23 mouse cellular contexts compared by ENCODE assay signal in the genomic region with DNA sequence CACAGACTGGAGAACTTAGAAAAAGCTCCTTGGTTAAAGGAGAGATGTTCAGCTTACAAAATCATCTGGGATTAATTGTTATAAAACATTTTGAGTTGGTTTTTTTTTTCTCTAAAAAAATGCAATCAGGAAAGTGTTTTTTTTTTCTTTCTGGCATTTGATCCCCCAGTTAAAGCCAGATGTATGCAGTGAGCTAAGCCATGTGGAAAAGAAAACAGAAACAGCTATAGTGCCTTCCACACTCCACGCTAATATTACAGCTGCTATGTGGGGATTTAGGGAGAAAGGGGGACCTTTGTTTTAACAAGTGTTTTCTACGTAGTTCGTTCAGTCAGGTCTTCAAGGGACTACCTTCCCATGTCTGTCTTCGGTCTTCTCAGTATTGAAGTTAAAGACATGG.
"Had no signal": no experiment of that assay in that cellular context is flagged by ENCODE, and none has a peak within 500 bp of the region (broad histone marks: within the 10 kb centered on the region; RNA-seq: fewer than 3 reads in every experiment).

No protein-coding gene starts in this region.

- H3K4me1 ChIP-seq: heart, embryonic 10.5 days; heart, embryonic 12.5 days; hindbrain, embryonic 12.5 days; intestine, embryonic 15.5 days; limb, embryonic 12.5 days; liver, embryonic 13.5 days; liver, embryonic 15.5 days had no signal

- H3K4me2 ChIP-seq: heart, embryonic 12.5 days; hindbrain, embryonic 12.5 days; hindbrain, embryonic 14.5 days; intestine, embryonic 15.5 days; limb, embryonic 12.5 days; liver, embryonic 11.5 days; liver, embryonic 13.5 days; liver, embryonic 15.5 days had no signal

- ATAC-seq: hindbrain, embryonic 16.5 days; inflammation-experienced regulatory T-cells, adult 6 months; intestine, embryonic 15.5 days; intestine, postnatal 0 days had no signal

- H3K4me3 ChIP-seq: heart, embryonic 10.5 days; heart, embryonic 12.5 days; hindbrain, embryonic 10.5 days; hindbrain, embryonic 12.5 days; intestine, embryonic 15.5 days; layer of hippocampus, adult 2 months; limb, embryonic 12.5 days; liver, embryonic 13.5 days; liver, embryonic 15.5 days had no signal

- H3K9ac ChIP-seq: heart, embryonic 12.5 days; hindbrain, embryonic 12.5 days; hindbrain, embryonic 14.5 days; intestine, embryonic 15.5 days; limb, embryonic 12.5 days; liver, embryonic 13.5 days; liver, embryonic 15.5 days had no signal

- DNase-seq: gastrocnemius, postnatal 14 days; gastrocnemius, postnatal 36 days; heart, adult 18-20 months; kidney, adult 18-20 months; kidney, adult 8-10 months; kidney, postnatal 25 days; layer of hippocampus, adult 9-11 months; layer of hippocampus, postnatal 36 days; liver; liver, embryonic 13.5 days had no signal

- H3K9me3 ChIP-seq: heart, embryonic 10.5 days; heart, embryonic 12.5 days; hindbrain, embryonic 12.5 days; intestine, embryonic 15.5 days; limb, embryonic 12.5 days; liver, embryonic 13.5 days; liver, embryonic 15.5 days had no signal

- H3K27ac ChIP-seq: heart, embryonic 10.5 days; hindbrain, embryonic 10.5 days; hindbrain, embryonic 12.5 days; hindbrain, embryonic 14.5 days; intestine, embryonic 15.5 days; layer of hippocampus, adult 2 months; liver, embryonic 13.5 days; liver, embryonic 15.5 days had no signal

- H3K36me3 ChIP-seq: heart, embryonic 10.5 days; heart, embryonic 12.5 days; hindbrain, embryonic 10.5 days; hindbrain, embryonic 12.5 days; intestine, embryonic 15.5 days; limb, embryonic 12.5 days; liver, embryonic 13.5 days; liver, embryonic 15.5 days had no signal

- H3K27me3 ChIP-seq: heart, embryonic 12.5 days; hindbrain, embryonic 12.5 days; intestine, embryonic 15.5 days; limb, embryonic 12.5 days; liver, embryonic 13.5 days; liver, embryonic 15.5 days had no signal
